Mouse (Mus musculus) liver, adult 2 months (tissue): ENCODE measurements around the gene Olfr62.

Experiments
- CTCF ChIP-seq: fragments of 200-500 bp; IDR thresholded peaks from 2 replicates; pipeline ENCODE4 v1.5.1; 2011; ENCODE audit warnings: low read depth, low read length, control low read depth
- POLR2A ChIP-seq: fragments of 200-500 bp; IDR thresholded peaks from 2 replicates; pipeline ENCODE4 v1.6.1; 2011; ENCODE audit warnings: low read length, control low read depth; ENCODE audit not compliant: insufficient read depth; ENCODE audit errors: extremely low read depth

GRCm38 (mm10) chr4:118692412-118692973, 33.7 kb downstream of the Olfr62 start, which contains the start of gene Olfr1342:
- TF ChIP-seq POLR2A (no peak), CTCF (no peak)
